Mouse (Mus musculus): ENCODE results near the gene Galk2.

- TF ChIP-seq CHD2 (IDR thresholded peaks at IDR 0.05; ENCODE audit: low read depth, low read length) (no peak), MAFK (IDR thresholded peaks at IDR 0.05; ENCODE audit: insufficient read depth, low read depth, low read length) (no peak), HCFC1 (IDR thresholded peaks at IDR 0.05; ENCODE audit: borderline replicate concordance, insufficient read depth, low read length) (no peak), ZNF384 (IDR thresholded peaks at IDR 0.05; ENCODE audit: low read depth, low read length) (no peak)
Observed at GRCm38 (mm10) chr2:125901426-125901825, 42.5 kb downstream of the Galk2 start.
